Mouse (Mus musculus): Measurements from ENCODE around the gene Saa4.

- TF ChIP-seq CTCF (IDR thresholded peaks at IDR 0.05; ENCODE audit: control insufficient read depth, insufficient read depth, insufficient read length) = no peak
- no peak for TF ChIP-seq MYOG (IDR thresholded peaks at IDR 0.05; ENCODE audit: control insufficient read depth, extremely low read depth, insufficient read length)
- TF ChIP-seq MYOD1 (IDR thresholded peaks at IDR 0.05; ENCODE audit: control insufficient read depth, insufficient read length, low read depth) = no peak
- TF ChIP-seq USF1 (IDR thresholded peaks at IDR 0.05; ENCODE audit: low read depth) = no peak
- TF ChIP-seq FOSL1 (IDR thresholded peaks at IDR 0.05; ENCODE audit: insufficient read depth, low read length, poor library complexity, severe bottlenecking) = no peak
- TF ChIP-seq MAX (IDR thresholded peaks at IDR 0.05) = no peak
Observed at GRCm38 (mm10) chr7:46700521-46701025, 31.8 kb downstream of the Saa4 start.

Data from C2C12 (cell line).